Mouse (Mus musculus) activated CD4-positive, CD25-positive, alpha-beta regulatory T cell, adult 4 months (primary cell): ENCODE results near the gene Ephx4. TPM values are rescaled to one million over a fixed set of nuclear protein-coding genes. Genes with fewer than 3 reads are reported as not detected.

Source experiments
- ATAC-seq: one replicate; pipeline ENCODE4 v1.8.0; 2017
- polyA plus RNA-seq, 2 experiments: library from polyadenylated mRNA; unstranded; fragments of 100-300 nt; shearing (Covaris generic); gene quantifications; one replicate each; pipeline ENCODE4 v1.2.1; 2017

Ephx4 gene
- polyA plus RNA-seq, 2 experiments from 2014 or later = 0.26 to 1.5 TPM

GRCm38 (mm10) chr5:107436185-107436584 lies 33.6 kb downstream of the Ephx4 start:
- ATAC-seq = no peak

GRCm38 (mm10) chr5:107436587-107437209 lies 34.2 kb downstream of the Ephx4 start:
- ATAC-seq = no peak

GRCm38 (mm10) chr5:107437464-107438281 lies 35.1 kb downstream of the Ephx4 start, which contains the start of gene Btbd8:
TSS of gene Btbd8 (plus strand) at chr5:107437997.
- peak; percentile 91 for ATAC-seq

- no peak for ATAC-seq
These were observed 35.8 kb downstream of the Ephx4 start for GRCm38 (mm10) chr5:107438353-107438752.

GRCm38 (mm10) chr5:107441881-107442280 lies 39.3 kb downstream of the Ephx4 start:
- ATAC-seq = no peak

- no peak for ATAC-seq
These were observed 41.7 kb downstream of the Ephx4 start for GRCm38 (mm10) chr5:107444251-107444650.

GRCm38 (mm10) chr5:107447977-107448376 lies 45.4 kb downstream of the Ephx4 start:
- ATAC-seq = no peak

- ATAC-seq = no peak
These were observed 46.2 kb downstream of the Ephx4 start for GRCm38 (mm10) chr5:107448784-107449183.

GRCm38 (mm10) chr5:107449620-107450019 lies 47.1 kb downstream of the Ephx4 start:
- no peak for ATAC-seq

- ATAC-seq = no peak
These were observed 47.8 kb downstream of the Ephx4 start for GRCm38 (mm10) chr5:107450299-107450698.

GRCm38 (mm10) chr5:107462147-107463076 lies 59.9 kb downstream of the Ephx4 start:
- no peak for ATAC-seq

GRCm38 (mm10) chr5:107466501-107466900 lies 64.0 kb downstream of the Ephx4 start:
- no peak for ATAC-seq

GRCm38 (mm10) chr5:107467098-107467497 lies 64.6 kb downstream of the Ephx4 start:
- ATAC-seq = no peak

GRCm38 (mm10) chr5:107470600-107471329 lies 68.2 kb downstream of the Ephx4 start:
- ATAC-seq = no peak

Other genes with a start within 250 kb of the Ephx4 start
- 1 to 10 TPM; 4.0 to 8.2 TPM for gene Tgfbr3, start 113.1 kb upstream of the Ephx4 start, polyA plus RNA-seq
- under 1 TPM; 0.16 to 0.29 TPM for gene Brdt, start 71.6 kb upstream of the Ephx4 start, polyA plus RNA-seq
- not detected for gene Lpcat2b, start 28.8 kb downstream of the Ephx4 start, polyA plus RNA-seq
- gene Btbd8, start 35.3 kb downstream of the Ephx4 start, polyA plus RNA-seq = 1 to 10 TPM; 5.4 to 8.3 TPM
- gene Gm42669, start 104.9 kb downstream of the Ephx4 start, polyA plus RNA-seq = under 1 TPM; 0.52 to 0.62 TPM
- under 1 TPM; 0.11 to 0.45 TPM for gene 1700028K03Rik, start 132.0 kb downstream of the Ephx4 start, polyA plus RNA-seq
- 10 to 100 TPM; 33.6 to 34.1 TPM for gene Rpap2, start 194.6 kb downstream of the Ephx4 start, polyA plus RNA-seq
- gene Glmn, start 195.2 kb downstream of the Ephx4 start, polyA plus RNA-seq = 10 to 100 TPM; 22.3 to 25.8 TPM